In genomic region chr5:139687646-139688045, GRCm38 (mm10) we compare ENCODE assay signal across 8 mouse cellular contexts. TPM values are rescaled to one million over a fixed set of nuclear protein-coding genes. Genes with fewer than 3 reads are reported as not detected.
DNase-seq lines count a peak whose midpoint lies in the region; ATAC-seq and TF ChIP-seq lines count a peak whose summit lies in the region.

No protein-coding gene starts in this region.

- no peak for TF ChIP-seq POLR2A in kidney, adult 2 months (IDR thresholded peaks at IDR 0.05; ENCODE audit: low read depth, low read length)
- no peak for TF ChIP-seq POLR2A in CH12.LX (IDR thresholded peaks at IDR 0.05; ENCODE audit: low read depth, low read length)

- H3K9me3 ChIP-seq in kidney, embryonic 14.5 days (ENCODE audit: control insufficient read depth, low read length), result no peaks in the 10 kb centered on the region
- no peaks in the 10 kb centered on the region for H3K9me3 ChIP-seq in CH12.LX (replicated peaks; ENCODE audit: low read length)
- H3K9me3 ChIP-seq in liver, embryonic 14.5 days (ENCODE audit: control insufficient read depth, low read length), result no peaks in the 10 kb centered on the region

- TF ChIP-seq CTCF in kidney, adult 2 months (conservative IDR thresholded peaks at IDR 0.05; ENCODE audit: insufficient read depth, insufficient read length, low read depth, low read length), result peak; percentile 44
- peak; percentile 58 to 74; a peak in 3 of 4 replicates for TF ChIP-seq CTCF in CH12.LX (conservative IDR thresholded peaks at IDR 0.05 in 1 of 2, IDR thresholded peaks at IDR 0.05 in 1 of 2; ENCODE audit: low read depth in 2 of 2, low read length in 2 of 2)
- TF ChIP-seq CTCF in liver, embryonic 14.5 days (IDR thresholded peaks at IDR 0.05; ENCODE audit: low read depth), result peak; percentile 83

- no peaks in the 10 kb centered on the region for H3K27me3 ChIP-seq in kidney, adult 2 months (replicated peaks; ENCODE audit: control insufficient read depth, insufficient read depth, low read length)
- 0 out of 2 replicates have a peak, but pooled peaks cover 6% of the 10 kb centered on the region for H3K27me3 ChIP-seq in kidney, embryonic 14.5 days (ENCODE audit: control insufficient read depth, insufficient read depth, low read length)
- H3K27me3 ChIP-seq in CH12.LX (replicated peaks), result peaks cover 35% of the 10 kb centered on the region
- H3K27me3 ChIP-seq in liver, embryonic 14.5 days (ENCODE audit: control insufficient read depth, insufficient read depth, low read length), result peaks cover 9% of the 10 kb centered on the region

- DNase-seq in kidney, adult 2 months, result no peak
- DNase-seq in CH12.LX (ENCODE audit: extremely low read depth), result peak; percentile 43
- peak; percentile 78 for DNase-seq in R1 (ENCODE audit: low read depth, low spot score)
- peak; percentile 69 for DNase-seq in embryo, embryonic 10.5 days (ENCODE audit: low spot score)
- DNase-seq in liver, embryonic 14.5 days (ENCODE audit: low read depth in 3 of 3, low spot score in 3 of 3), result no peak
- DNase-seq in thymus, postnatal 14 days, result peak; percentile 54

- no peak overlapping the region for H3K9ac ChIP-seq in kidney, embryonic 14.5 days (ENCODE audit: low read depth, low read length)
- no peak overlapping the region for H3K9ac ChIP-seq in CH12.LX (ENCODE audit: insufficient read depth, low read depth)
- H3K9ac ChIP-seq in liver, embryonic 14.5 days (replicated peaks), result no peak overlapping the region

- H3K79me2 ChIP-seq in CH12.LX (replicated peaks; ENCODE audit: control insufficient read depth, extremely low read depth, insufficient read depth, poor library complexity, severe bottlenecking), result no peaks in the 10 kb centered on the region

- 12% methylated on average over 13 of the region's 13 CpGs for WGBS in kidney, adult 2 months
- 7% methylated on average over 13 of the region's 13 CpGs for WGBS in kidney, embryonic 14.5 days
- WGBS in liver, embryonic 14.5 days (ENCODE audit: insufficient replicate concordance), result 6% methylated on average over 13 of the region's 13 CpGs

- H3K4me2 ChIP-seq in kidney, embryonic 14.5 days (replicated peaks; ENCODE audit: low read depth, low read length), result no peak overlapping the region
- no peak overlapping the region for H3K4me2 ChIP-seq in CH12.LX (ENCODE audit: insufficient read depth, low read depth, poor library complexity, severe bottlenecking)
- no peak overlapping the region for H3K4me2 ChIP-seq in liver, embryonic 14.5 days (ENCODE audit: low read depth)

- H3K36me3 ChIP-seq in kidney, adult 2 months (ENCODE audit: control insufficient read depth, insufficient read depth, low read length), result no peaks in the 10 kb centered on the region
- no peaks in the 10 kb centered on the region for H3K36me3 ChIP-seq in kidney, embryonic 14.5 days (ENCODE audit: control insufficient read depth, insufficient read depth, low read length)
- no peaks in the 10 kb centered on the region for H3K36me3 ChIP-seq in CH12.LX (replicated peaks in 1 of 2; ENCODE audit: control insufficient read depth in 1 of 2, insufficient read depth in 1 of 2, low read length in 1 of 2)
- no peaks in the 10 kb centered on the region for H3K36me3 ChIP-seq in liver, embryonic 14.5 days (replicated peaks; ENCODE audit: control insufficient read depth, insufficient read depth, low read depth)

- dilution Hi-C loops in CH12.LX (cut with MboI; ENCODE audit: extremely low pct_ligation_motif_present, extremely low pct_unique_long_range_greater_than_20kb, low sequenced_read_pairs), result no loop called here

- peak; percentile 35 for TF ChIP-seq RAD21 in CH12.LX (IDR thresholded peaks at IDR 0.05; ENCODE audit: low read depth, low read length)

- ATAC-seq in kidney, embryonic 14.5 days (ENCODE audit: low FRiP score, low TSS enrichment), result no peak
- ATAC-seq in liver, embryonic 14.5 days (ENCODE audit: insufficient read depth), result 0 out of 2 replicates have a peak, but pooled peaks have one; percentile 4
- ATAC-seq in monocyte, adult 5-6 weeks (replicated peaks; ENCODE audit: insufficient number of reproducible peaks, low FRiP score, low TSS enrichment, poor library complexity, severe bottlenecking), result no peak

- in situ Hi-C loops in CH12.LX (cut with MboI; ENCODE audit: low pct_ligation_motif_present, low pct_unique_long_range_greater_than_20kb, low sequenced_read_pairs), result loop anchor here (10.0 kb wide), 1 partner anchor 323 kb away; no protein-coding TSS in a partner anchor

- H3K4me1 ChIP-seq in kidney, adult 2 months (ENCODE audit: control insufficient read depth, insufficient read depth, low read length), result no peaks in the 10 kb centered on the region
- peaks cover 9% of the 10 kb centered on the region; the same call in 1 of the 2 replicates for H3K4me1 ChIP-seq in kidney, embryonic 14.5 days (ENCODE audit: control insufficient read depth, insufficient read depth, low read length)
- H3K4me1 ChIP-seq in CH12.LX (ENCODE audit: control insufficient read depth in 1 of 2, insufficient read depth in 2 of 2), result peaks cover 0 to 20% of the 10 kb centered on the region in 2 experiments; a peak in 2 of 4 replicates
- H3K4me1 ChIP-seq in liver, embryonic 14.5 days (replicated peaks; ENCODE audit: control insufficient read depth in 2 of 2, insufficient read depth in 2 of 2, low read length in 1 of 2), result no peaks in the 10 kb centered on the region

- no peak overlapping the region for H3K4me3 ChIP-seq in kidney, adult 2 months (ENCODE audit: insufficient read depth, low read depth, low read length)
- H3K4me3 ChIP-seq in kidney, embryonic 14.5 days (ENCODE audit: low read length), result no peak overlapping the region
- H3K4me3 ChIP-seq in CH12.LX (replicated peaks in 1 of 3; ENCODE audit: low read depth in 2 of 3, low read length in 2 of 3, poor library complexity in 1 of 3), result no peak overlapping the region
- no peak overlapping the region for H3K4me3 ChIP-seq in liver, embryonic 14.5 days (ENCODE audit: insufficient read depth in 1 of 2, low read depth in 2 of 2, low read length in 2 of 2)

- H3K27ac ChIP-seq in kidney, adult 2 months (ENCODE audit: insufficient read depth, low read depth, low read length), result no peak overlapping the region
- H3K27ac ChIP-seq in kidney, embryonic 14.5 days (ENCODE audit: low read depth, low read length), result no peak overlapping the region
- H3K27ac ChIP-seq in CH12.LX (ENCODE audit: insufficient read depth, low read depth), result no peak overlapping the region
- H3K27ac ChIP-seq in liver, embryonic 14.5 days, result no peak overlapping the region

- TF ChIP-seq EP300 in CH12.LX (IDR thresholded peaks at IDR 0.05; ENCODE audit: low read length), result no peak
- TF ChIP-seq EP300 in liver, embryonic 14.5 days (IDR thresholded peaks at IDR 0.05; ENCODE audit: low read depth), result no peak

TF ChIP-seq in CH12.LX, 34 proteins besides CTCF, POLR2A, EP300 and RAD21:
- TF ChIP-seq ZMIZ1 (IDR thresholded peaks at IDR 0.05; ENCODE audit: low read depth, low read length), result no peak
- peak; percentile 51 for TF ChIP-seq SMC3 (IDR thresholded peaks at IDR 0.05; ENCODE audit: low read depth, low read length)
- no peak for TF ChIP-seq MAFK (IDR thresholded peaks at IDR 0.05; ENCODE audit: insufficient replicate concordance, low read length)
- no peak for TF ChIP-seq KAT2A (IDR thresholded peaks at IDR 0.05; ENCODE audit: insufficient replicate concordance, low read length)
- no peak for TF ChIP-seq MAX (IDR thresholded peaks at IDR 0.05; ENCODE audit: low read length)
- no peak for TF ChIP-seq MXI1 (IDR thresholded peaks at IDR 0.05; ENCODE audit: low read depth, low read length)
- TF ChIP-seq IRF4 (IDR thresholded peaks at IDR 0.05; ENCODE audit: low read depth, low read length), result no peak

RNA-seq across cellular contexts. Expression of gene Micall2, which starts 48.5 kb away (rescaled TPM):
- 3.3 and 3.4 TPM in 2 replicates for polyA plus RNA-seq in kidney, adult 2 months (2012; rRNA removed)
- 3.6 and 6.4 TPM in 2 replicates for polyA plus RNA-seq in kidney, embryonic 14.5 days (2014; fragmentation: Nextera tagmentation; extraction: Ambion mirVana)
- total RNA-seq in CH12.LX (2012; rRNA removed), result 1.7 and 2.1 TPM in 2 replicates
- 1.2 and 1.3 TPM in 2 replicates for total RNA-seq in CH12.LX (2014; rRNA removed)
- 1.7 and 3.0 TPM in 2 replicates for polyA plus RNA-seq in CH12.LX (2012; ENCODE audit: insufficient read length, low read depth)
- polyA plus RNA-seq in liver, embryonic 14.5 days (2012; rRNA removed), result 8.3 and 8.4 TPM in 2 replicates
- 10.3 and 14.4 TPM in 2 replicates for polyA plus RNA-seq in liver, embryonic 14.5 days (2014; fragmentation: Nextera tagmentation; extraction: Ambion mirVana)
- 0.57 to 5.3 TPM in 2 of 3 replicates, not detected in the other for total RNA-seq in monocyte, adult 5-6 weeks (2017)

Comparison
In these comparisons a context has a peak if more than half of its experiments do, and no peak if none do; other contexts are left out.
1. DNase-seq: peak in CH12.LX (single experiment), R1 (single experiment), embryo, embryonic 10.5 days (single experiment) and thymus, postnatal 14 days (single experiment); none in kidney, adult 2 months (single experiment) and liver, embryonic 14.5 days (0 of 3).
2. Peak in every context shown above with its lines, with median percentiles within 50 percentile points of each other: CTCF ChIP-seq.